Mouse (Mus musculus) bone marrow, adult 2 months (tissue): ENCODE measurements around the gene E130114P18Rik. TPM values are rescaled to one million over a fixed set of nuclear protein-coding genes. Genes with fewer than 3 reads are reported as not detected.

Experiments used
- H3K27ac ChIP-seq: fragments of 200-500 bp; 2 replicates; pipeline ENCODE4 v1.5.1; 2012; ENCODE audit warnings: low read depth, mild to moderate bottlenecking, control low read depth, inconsistent platforms, low read length; ENCODE audit not compliant: control insufficient read depth, poor library complexity, insufficient read depth
- H3K4me1 ChIP-seq: fragments of 200-500 bp; 2 replicates; pipeline ENCODE4 v1.6.1; 2011; ENCODE audit warnings: low read length; ENCODE audit not compliant: control insufficient read depth, insufficient read depth
- H3K4me3 ChIP-seq: fragments of 200-500 bp; replicated peaks from 2 replicates; pipeline ENCODE3; 2011; ENCODE audit warnings: mild to moderate bottlenecking, low read depth, low read length, control low read depth; ENCODE audit not compliant: control insufficient read depth
- CTCF ChIP-seq: fragments of 200-500 bp; IDR thresholded peaks from 2 replicates; pipeline ENCODE4 v1.5.1; 2011; ENCODE audit warnings: low read length, control low read depth; ENCODE audit not compliant: control insufficient read depth, insufficient read depth
- POLR2A ChIP-seq: fragments of 200-500 bp; IDR thresholded peaks from 2 replicates; pipeline ENCODE4 v1.6.1; 2011; ENCODE audit warnings: low read depth, mild to moderate bottlenecking, control low read depth, low read length, borderline replicate concordance; ENCODE audit not compliant: control insufficient read depth
- WGBS: fragments of 180-500 bp; shearing (Covaris S2); methylation state at CpG from one replicate; pipeline ENCODE4 v1.1.7; 2018; 5-methylcytosine and 5-hydroxymethylcytosine counted together
- polyA plus RNA-seq: library from polyadenylated mRNA; stranded (reverse); fragments of >200 nt; gene quantifications from 2 replicates; pipeline ENCODE4 v1.2.4, GENCODE M21; 2011; ENCODE audit warnings: low replicate concordance; ENCODE audit not compliant: missing spikeins, insufficient read depth, insufficient read length

Gene E130114P18Rik
- polyA plus RNA-seq, 1 experiment, result not detected

DNA sequence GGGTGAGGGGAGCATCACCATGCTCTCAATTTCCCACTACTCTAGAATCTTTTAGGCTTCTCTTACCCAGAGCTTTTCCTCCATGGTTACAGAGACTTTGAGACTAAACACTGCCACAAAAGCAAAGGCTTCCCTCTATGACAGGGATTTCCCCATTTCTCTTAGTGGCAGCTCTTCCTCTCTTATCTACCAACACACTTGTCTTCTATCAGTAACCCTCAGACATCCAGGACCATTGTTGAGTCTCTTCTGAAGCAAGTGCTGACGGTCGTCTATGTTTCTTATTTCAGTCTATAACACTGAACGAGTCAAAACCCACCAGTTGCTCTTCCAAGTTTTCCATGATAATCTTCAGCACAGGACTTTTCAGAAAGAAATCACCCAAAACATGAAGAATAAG, 137.5 kb downstream of the E130114P18Rik start:
- 7% methylated on average over 3 of the region's 3 CpGs for WGBS
- H3K4me1 ChIP-seq, result no peaks in the 10 kb centered on the region
- H3K4me3 ChIP-seq, result no peak overlapping the region
- TF ChIP-seq CTCF (no peak), POLR2A (no peak)
- no peak overlapping the region for H3K27ac ChIP-seq

DNA sequence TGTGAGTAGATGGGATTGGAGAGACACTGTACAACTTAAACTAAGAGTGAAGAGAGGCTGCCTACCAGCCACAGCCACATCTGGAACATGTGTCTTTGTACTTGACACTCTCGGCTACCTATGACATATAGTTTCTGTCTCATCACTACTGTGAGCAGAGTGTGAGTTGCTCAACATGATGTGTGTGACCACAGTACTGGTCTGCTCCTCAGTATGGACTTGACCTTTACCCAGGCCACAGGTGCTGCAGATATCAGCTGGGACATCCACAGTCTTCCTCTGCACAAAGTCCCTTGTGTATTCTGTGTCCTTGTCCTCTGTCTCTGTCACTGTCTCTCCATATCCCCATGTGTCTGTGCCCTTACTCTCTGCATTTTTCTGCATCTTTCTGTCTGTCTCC, 141.3 kb downstream of the E130114P18Rik start:
- no peaks in the 10 kb centered on the region for H3K4me1 ChIP-seq
- no peak overlapping the region for H3K27ac ChIP-seq
- H3K4me3 ChIP-seq, result no peak overlapping the region
- no peak for TF ChIP-seq POLR2A
- no peak for TF ChIP-seq CTCF
- 89% methylated on average over 1 of the region's 1 CpGs for WGBS

DNA sequence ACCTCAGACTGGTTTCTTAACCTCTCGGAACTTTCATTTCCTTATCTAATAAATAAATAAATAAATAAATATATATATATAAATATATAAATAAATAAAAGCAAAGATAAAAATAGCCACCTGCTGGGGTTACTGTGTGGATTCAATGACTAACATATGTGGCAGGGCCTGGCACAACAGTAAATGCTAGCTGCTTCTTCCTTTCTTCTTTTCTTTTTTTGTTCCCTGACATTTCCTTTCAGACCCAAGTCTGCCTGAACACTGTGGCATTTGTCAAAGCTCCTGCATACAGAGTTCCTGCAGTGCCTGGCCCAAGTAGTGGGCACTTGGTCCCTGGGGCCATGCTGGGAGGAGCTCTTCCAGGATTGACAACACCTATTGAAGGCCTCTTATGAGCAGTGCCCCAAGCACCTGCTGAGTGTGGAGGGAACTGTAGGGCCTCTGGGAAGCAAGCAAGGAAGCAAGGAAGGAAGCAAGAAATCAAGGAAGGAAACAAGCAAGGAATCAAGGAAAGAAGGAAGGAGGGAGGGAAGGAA, 142.1 kb downstream of the E130114P18Rik start:
- no peaks in the 10 kb centered on the region for H3K4me1 ChIP-seq
- TF ChIP-seq POLR2A (no peak), CTCF (no peak)
- no peak overlapping the region for H3K27ac ChIP-seq
- WGBS, result 68% methylated on average over 1 of the region's 1 CpGs
- H3K4me3 ChIP-seq, result no peak overlapping the region

DNA sequence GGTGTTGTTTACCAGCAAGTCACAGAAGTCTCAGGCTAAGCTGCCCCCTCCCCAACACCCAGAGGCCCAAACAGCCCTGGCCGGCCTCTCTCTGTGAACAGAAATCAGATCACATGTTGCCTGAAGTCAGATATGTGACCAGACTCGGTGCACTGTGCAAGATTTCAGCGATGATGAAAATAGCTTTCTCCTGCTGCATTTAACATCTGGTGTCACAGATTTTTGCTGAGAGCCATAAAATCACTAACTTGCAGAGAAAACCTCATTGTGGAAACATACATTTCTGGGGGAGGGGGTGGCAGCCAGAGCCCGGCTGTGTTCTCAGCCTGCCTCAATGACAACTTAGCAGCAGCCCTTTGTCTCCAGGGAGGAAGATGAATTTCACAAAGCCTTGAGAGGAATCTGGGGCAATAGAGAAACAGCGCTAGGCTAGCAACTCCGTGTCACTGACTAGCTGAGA, 142.6 kb downstream of the E130114P18Rik start:
- whole genome bisulfite sequencing, result 70% methylated on average over 6 of the region's 6 CpGs
- H3K4me3 ChIP-seq, result no peak overlapping the region

DNA sequence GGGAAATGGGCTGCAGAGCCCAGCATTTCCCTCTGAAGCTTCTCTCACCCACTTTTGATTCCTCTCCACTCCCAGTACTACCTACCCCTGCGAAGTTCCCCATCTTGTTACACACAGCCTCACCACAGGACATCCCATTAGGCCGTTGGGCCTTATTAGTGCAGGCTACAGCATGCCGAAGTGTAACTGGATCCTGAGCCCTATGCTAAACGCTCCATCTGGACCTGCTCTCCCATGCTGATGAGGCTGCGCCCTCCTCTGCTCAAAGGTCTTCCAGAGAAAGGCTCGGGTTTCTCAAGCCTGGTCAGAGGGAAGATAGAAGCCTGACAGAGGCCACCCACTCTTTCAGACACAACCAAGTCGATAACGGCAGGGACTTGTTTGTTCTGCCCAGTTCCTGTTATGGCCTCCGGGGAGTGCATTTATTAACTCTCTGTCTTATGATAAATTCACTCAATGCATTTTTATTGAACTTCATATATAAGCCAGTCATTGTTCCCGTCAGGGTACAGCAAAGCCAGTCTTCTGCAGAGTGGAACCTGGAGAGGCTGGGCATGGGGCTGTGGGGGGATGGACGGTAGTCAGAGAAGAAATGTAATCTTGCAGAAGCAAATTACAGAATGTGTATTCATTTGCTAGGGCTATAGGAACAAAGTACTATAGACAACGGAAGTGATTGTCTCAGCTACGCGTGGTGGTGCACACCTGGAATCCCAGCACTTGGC, 148.8 kb downstream of the E130114P18Rik start:
- H3K4me1 ChIP-seq, result no peaks in the 10 kb centered on the region
- H3K27ac ChIP-seq, result no peak overlapping the region
- no peak overlapping the region for H3K4me3 ChIP-seq
- 58% methylated on average over 14 of the region's 14 CpGs for WGBS
- TF ChIP-seq CTCF (no peak), POLR2A (no peak)

More for the DNA sequence above, 142.6 kb downstream of the E130114P18Rik start:
- no peak overlapping the region for H3K27ac ChIP-seq
- H3K4me1 ChIP-seq, result no peaks in the 10 kb centered on the region
- TF ChIP-seq POLR2A (no peak), CTCF (no peak)

DNA sequence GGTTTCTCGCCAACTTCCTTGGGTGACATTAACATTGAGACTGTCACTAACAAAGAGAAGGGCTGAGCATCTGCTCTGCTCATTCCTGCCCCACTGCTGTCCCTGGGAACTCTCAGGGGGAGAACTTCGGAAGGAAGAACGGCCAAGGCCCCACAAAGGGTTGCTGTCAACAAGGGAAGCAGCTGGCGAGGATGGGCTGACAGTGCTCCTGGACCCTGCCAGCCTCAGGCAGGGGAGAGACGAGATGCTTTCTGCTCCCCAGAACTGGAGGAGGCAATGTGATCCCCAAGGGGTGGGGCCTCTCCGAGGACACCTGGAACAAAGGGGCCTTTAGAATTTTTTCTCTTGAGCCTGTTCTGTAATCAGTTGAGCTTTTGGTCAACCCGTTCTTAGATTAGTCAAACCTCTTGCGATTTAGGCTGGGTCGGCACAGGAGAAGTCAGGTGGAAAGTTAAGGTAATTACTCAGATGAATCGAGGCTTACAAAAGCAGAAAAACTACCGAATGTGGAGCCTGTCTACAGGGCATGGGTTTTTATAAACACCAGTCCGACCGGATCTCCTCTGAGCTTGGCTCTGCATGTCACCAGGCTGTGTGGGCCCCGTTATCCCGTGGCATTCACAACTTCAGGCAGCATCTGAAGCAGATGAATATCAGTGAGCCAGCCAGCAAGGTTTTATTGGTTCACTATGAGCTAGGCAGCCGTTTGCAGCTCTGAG, 151.7 kb downstream of the E130114P18Rik start:
- H3K4me3 ChIP-seq, result no peak overlapping the region
- no peaks in the 10 kb centered on the region for H3K4me1 ChIP-seq
- WGBS, result 79% methylated on average over 16 of the region's 16 CpGs
- H3K27ac ChIP-seq, result no peak overlapping the region
- TF ChIP-seq CTCF (no peak), POLR2A (no peak)

DNA sequence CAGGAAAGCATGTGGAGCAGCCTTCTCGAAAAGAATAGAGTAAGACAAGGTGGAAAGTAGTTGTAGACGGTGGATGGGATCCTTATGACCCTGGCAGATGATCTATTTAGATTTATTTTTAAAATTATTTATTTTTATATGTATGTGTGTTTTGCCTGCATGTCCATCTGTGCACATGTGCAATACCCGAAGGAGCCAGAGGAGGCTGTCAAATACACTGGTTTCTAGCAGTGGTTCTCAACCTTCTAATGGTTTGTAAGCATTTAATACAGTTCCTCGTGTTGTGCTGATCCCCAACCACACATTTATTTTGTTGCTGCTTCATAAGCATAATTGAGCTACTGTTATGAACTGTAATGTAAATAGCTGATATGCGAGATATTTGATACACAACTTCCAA, 154.7 kb downstream of the E130114P18Rik start:
- WGBS, result 58% methylated on average over 5 of the region's 5 CpGs

DNA sequence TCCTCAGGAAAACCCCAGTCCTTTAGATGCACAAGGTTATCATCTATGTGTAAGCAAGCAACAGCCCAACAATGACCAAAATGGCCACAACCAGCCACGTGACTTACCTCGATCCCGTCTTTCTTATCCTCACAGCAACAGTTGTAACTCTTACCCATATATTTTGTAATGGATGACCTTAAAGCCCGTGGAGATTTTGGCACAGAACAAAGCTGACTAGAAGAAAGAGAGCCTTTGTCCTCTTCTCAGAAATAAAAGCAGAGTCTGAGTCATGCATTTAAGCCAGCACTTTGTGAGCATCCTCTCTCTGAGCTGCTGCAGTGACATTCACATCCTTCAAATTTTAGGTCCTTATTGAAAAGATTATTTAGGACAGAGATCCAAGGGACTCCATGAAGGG, 156.1 kb downstream of the E130114P18Rik start:
- Histone ChIP-seq H3K4me3 (no peak overlapping the region), H3K4me1 (no peaks in the 10 kb centered on the region; the same call in 1 of the 2 replicates), H3K27ac (no peak overlapping the region)
- no peak for TF ChIP-seq CTCF
- TF ChIP-seq POLR2A, result no peak
- WGBS, result 89% methylated on average over 4 of the region's 4 CpGs

More for the DNA sequence above, 154.7 kb downstream of the E130114P18Rik start:
- Histone ChIP-seq H3K4me3 (no peak overlapping the region), H3K27ac (no peak overlapping the region), H3K4me1 (no peaks in the 10 kb centered on the region; the same call in 1 of the 2 replicates)
- no peak for TF ChIP-seq POLR2A
